Mouse (Mus musculus): Measurements from ENCODE around the gene Akap6.

GRCm38 (mm10) chr12:52892519-52892918 is 193.3 kb downstream of the Akap6 start:
- TF ChIP-seq CTCF (IDR thresholded peaks at IDR 0.05; ENCODE audit: low read depth): no peak
- no peak for TF ChIP-seq EP300 (IDR thresholded peaks at IDR 0.05; ENCODE audit: low read depth)
